Mouse (Mus musculus) A20 (cell line): Measurements from ENCODE around the gene Tdrd3.

Source experiments
- DNase-seq: peaks from one replicate; pipeline ENCODE4 v3.0.0-alpha.2; 2011; ENCODE audit warnings: low read depth, low spot score

Tdrd3 gene

DNA sequence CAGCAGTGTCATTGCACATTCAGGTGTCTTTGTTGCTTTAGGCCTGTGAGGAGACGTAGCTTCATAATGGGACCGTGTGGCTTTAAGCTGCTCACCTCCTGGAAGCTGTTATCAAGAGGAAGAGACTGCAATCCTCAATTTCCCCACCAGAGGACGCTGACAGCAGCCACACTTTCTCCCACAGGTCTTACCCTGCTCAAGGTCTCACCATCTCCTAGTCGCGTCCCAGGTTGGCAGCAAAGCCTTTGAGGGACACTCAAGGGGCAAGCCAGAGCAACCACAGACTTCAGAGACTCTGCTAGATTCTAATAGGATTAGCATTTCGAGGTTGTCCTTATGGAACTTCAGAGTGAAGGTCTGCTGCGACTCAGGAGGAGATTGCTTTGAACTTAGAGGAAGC is 149.8 kb downstream of the Tdrd3 start:
- DNase-seq: peak; percentile 42

DNA sequence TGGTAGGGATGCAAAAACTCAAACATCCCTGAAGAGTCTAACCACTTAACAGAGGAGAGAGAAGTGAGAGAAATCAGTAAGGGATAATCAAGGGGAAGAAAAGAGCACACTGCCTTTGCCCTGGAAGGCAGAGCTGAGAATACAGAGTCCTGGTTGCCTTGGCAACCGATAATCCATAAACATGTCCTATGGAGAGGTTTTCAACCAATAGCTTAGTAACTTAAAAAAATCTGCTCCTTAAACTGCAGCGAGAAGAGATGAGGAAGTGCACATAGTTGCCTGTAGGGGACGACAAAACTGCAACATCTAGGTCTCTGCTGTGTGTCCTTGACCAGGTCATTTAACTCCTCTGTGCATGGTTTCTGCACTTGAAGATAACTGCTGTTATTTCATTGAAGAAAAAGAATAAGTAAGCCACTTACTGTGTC is 150.6 kb downstream of the Tdrd3 start:
- DNase-seq: peak; percentile 47

DNA sequence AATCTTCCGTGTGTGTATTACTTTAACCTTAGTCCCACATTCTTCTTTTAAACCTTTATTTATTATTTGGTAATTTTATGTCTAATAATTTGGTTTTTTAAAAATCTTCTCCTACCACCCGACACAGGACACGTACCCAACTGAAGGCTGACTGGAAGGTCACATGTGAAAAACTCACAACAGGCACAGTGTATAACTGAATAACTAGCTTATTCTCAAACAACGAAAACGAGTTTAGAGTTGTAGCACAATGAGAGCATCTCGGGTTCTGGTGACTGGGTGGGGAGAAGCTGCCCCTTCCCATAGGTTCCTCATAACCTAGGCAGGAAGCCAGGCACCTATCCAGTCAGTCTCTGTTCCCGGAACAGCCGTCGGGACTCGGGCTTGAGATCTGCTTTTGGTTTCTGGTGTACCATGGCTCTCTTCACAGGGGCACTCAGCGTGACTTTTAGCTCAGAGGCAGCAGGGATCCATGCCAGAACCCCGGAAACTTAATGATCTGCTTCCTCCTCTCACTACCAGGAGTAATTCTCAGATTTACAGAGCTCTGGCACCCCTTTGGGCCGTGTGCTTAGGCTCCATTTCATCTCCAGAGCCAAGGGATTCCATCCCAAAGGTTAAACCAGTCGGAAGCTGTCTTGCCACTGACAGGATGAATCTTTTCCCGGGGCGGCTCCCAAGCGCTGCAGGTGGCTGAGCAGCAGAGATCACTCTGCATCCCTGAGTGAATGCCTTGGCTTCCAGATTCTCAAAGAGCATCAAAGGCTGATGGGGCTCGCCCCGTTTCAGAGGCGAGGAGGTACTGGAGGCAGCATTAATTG is 151.4 kb downstream of the Tdrd3 start:
- DNase-seq: no peak

DNA sequence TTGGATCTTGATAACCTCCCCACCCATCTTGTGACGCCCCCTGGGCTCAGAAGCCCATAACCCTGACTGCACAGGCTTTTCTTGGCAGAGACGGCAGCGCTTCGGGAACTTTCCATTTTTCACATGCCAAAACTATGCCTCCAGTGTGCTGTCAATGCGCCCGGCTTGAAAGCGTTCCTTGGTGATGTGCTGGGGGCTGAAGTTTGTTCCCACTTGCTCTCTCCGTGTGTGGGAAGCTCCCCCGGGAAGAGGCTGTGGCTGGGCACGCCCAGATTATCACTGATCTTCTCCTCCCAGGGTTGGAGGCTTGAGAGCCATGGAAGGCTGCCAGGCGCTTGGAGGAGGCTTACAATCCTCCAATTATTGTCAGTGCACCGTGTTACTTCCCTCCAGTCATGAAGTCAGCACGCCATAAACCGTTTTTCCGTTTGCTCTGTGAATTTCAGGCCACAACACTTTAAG is 152.0 kb downstream of the Tdrd3 start:
- DNase-seq: no peak

DNA sequence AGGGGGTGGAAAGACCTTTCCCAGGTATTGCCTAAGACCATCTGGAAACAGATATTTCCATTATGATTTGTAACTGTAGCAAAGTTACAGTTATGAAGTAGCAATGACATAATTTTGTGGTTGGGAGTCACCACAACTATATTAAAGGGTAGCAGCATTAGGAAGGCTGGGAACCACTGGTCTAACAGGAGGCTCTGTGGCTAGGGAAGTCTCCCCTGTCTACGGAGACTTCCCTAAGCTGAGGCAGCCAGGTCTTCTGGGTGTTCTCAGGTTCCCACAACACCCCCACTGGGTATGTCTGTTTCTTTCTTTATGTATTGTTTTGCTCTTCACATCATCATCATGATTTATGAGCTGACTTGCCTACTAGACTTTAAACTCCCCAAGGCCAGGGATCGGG is 153.0 kb downstream of the Tdrd3 start:
- no peak for DNase-seq

DNA sequence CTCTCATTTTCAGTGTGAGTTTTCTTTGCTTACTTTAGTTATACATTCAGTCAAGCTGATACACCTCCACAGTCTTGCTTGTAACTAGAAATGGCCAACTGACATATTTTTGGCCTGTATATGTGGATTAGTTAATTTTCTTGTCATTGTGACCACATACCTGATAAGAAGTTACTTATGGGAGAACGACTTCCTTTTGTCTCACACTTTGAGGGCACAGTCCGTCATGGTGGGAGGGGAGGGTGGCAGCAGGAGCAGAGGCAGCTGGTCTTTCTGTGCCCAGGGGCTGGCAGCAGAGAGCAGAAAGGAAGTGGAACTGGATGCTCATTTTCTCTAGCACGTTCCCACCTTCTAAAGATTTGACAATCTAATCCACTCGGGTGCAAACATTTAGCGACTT is 156.0 kb downstream of the Tdrd3 start:
- peak; percentile 19 for DNase-seq

DNA sequence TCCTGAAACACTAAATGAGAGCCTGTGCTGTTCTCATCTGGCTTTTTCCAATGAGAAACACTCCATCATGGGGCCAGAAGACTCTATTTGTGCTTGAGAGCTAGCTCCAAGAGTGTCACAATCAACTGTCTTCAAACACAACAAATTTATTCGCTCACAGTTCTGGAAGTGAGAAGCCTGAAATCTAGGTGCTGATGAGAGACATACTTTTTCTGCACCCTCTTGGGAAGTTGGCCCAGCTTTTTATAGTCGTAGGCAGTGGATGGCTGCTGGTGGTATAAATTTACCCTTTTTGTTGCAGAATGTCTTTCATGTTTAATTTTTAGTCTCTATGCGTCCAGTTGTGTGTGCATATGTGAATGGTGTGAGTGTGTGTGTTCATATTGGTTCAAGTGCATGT is 166.2 kb downstream of the Tdrd3 start:
- no peak for DNase-seq
